Mouse (Mus musculus) heart, embryonic 10.5 days (tissue): ENCODE measurements around the gene Sh3gl3. TPM values are rescaled to one million over a fixed set of nuclear protein-coding genes. Genes with fewer than 3 reads are reported as not detected.

ENCODE experiments used
- DNase-seq: peaks from one replicate; pipeline ENCODE4 v3.0.0-alpha.2; 2017; ENCODE audit warnings: low spot score
- H3K27ac ChIP-seq: fragments of 300-500 bp; sonication (generic); 2 replicates; pipeline ENCODE4 v1.5.1; 2016; ENCODE audit warnings: mild to moderate bottlenecking
- H3K27me3 ChIP-seq: fragments of 300-500 bp; sonication (generic); 2 replicates; pipeline ENCODE4 v1.6.1; 2016; ENCODE audit warnings: mild to moderate bottlenecking; ENCODE audit not compliant: poor library complexity, insufficient read depth, severe bottlenecking
- H3K36me3 ChIP-seq: fragments of 300-500 bp; sonication (generic); 2 replicates; pipeline ENCODE4 v1.6.1; 2016; ENCODE audit warnings: mild to moderate bottlenecking, moderate library complexity
- H3K4me1 ChIP-seq: fragments of 300-500 bp; sonication (generic); 2 replicates; pipeline ENCODE4 v1.6.1; 2016; ENCODE audit warnings: mild to moderate bottlenecking
- H3K4me3 ChIP-seq: fragments of 300-500 bp; sonication (generic); 2 replicates; pipeline ENCODE4 v1.5.1; 2016; ENCODE audit warnings: mild to moderate bottlenecking, moderate library complexity
- H3K9me3 ChIP-seq: fragments of 300-500 bp; sonication (generic); 2 replicates; pipeline ENCODE4 v1.6.1; 2016; ENCODE audit warnings: mild to moderate bottlenecking, moderate library complexity
- whole genome bisulfite sequencing: fragments of 180-500 bp; shearing (Covaris S2); methylation state at CpG from one replicate; pipeline ENCODE4 v1.1.7; 2016; 5-methylcytosine and 5-hydroxymethylcytosine counted together
- polyA plus RNA-seq: library from polyadenylated mRNA; unstranded; fragments of >200 nt; fragmentation: Nextera tagmentation; extraction: Ambion mirVana; gene quantifications from 2 replicates; pipeline ENCODE4 v1.2.1, GENCODE M21; 2016

The Sh3gl3 gene
- polyA plus RNA-seq, 1 experiment from 2014 or later, result 8.5 TPM

DNA sequence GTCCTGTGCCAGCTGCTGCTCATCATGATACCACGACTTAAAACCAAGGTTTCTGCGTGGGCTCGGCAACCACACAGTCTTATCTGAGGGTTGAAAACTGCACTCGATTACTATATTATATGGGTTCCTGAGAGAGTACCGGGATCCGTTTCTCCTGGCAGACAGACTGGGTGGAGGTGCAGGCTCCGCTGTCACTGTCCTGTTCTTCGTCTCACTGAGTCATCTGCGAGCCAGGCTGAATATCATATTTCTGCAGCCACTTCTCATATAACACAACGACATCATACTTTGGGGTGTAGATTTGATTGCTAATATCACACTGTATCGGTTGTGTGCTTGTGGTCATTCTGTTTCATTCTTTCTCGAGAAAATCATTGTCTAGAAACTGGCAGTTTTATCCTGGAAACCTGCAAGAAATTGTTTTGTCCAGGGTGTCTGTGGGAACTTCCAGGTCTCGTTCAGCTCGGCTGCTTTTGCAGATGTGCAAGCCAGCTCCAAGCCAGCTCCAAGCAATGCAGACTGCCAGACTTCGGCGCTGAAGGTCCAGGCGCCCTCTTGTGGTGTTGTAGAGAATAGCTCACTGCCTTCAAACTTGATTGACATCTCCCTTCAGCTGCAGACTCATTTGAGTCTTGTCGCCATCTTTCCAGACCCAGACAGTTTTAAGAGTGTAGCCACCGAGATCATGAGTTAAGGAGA is 100.5 kb downstream of the Sh3gl3 start:
- peaks cover 8% of the 10 kb centered on the region for H3K4me1 ChIP-seq
- H3K9me3 ChIP-seq, result no peaks in the 10 kb centered on the region
- WGBS, result 53% methylated on average over 19 of the region's 19 CpGs
- H3K4me3 ChIP-seq, result no peak overlapping the region
- DNase-seq, result no peak
- peaks cover 17% of the 10 kb centered on the region; the same call in 1 of the 2 replicates for H3K27me3 ChIP-seq
- H3K36me3 ChIP-seq, result no peaks in the 10 kb centered on the region
- no peak overlapping the region for H3K27ac ChIP-seq

DNA sequence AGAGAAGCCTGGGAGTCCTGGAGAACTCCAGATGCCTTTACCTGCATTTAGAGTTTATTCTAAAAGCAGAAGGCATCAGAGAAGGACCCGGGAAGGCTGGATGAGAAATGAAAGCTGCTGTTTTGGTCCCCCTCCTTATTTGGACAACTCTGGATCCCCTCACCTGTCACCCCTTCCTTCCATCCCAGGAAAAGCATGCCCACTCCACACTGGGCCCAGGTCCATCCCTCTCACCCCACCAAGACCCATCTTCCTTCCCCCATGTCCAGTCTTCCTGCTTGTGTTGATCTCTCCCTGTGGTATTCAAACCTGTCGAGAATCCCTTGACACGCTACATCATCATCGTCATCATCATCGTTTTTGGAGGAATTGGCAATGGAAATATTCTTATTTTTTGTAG is 101.3 kb downstream of the Sh3gl3 start:
- H3K4me1 ChIP-seq, result peaks cover 8% of the 10 kb centered on the region
- H3K9me3 ChIP-seq, result no peaks in the 10 kb centered on the region
- no peak for DNase-seq
- H3K27ac ChIP-seq, result no peak overlapping the region
- peaks cover 19% of the 10 kb centered on the region; the same call in 1 of the 2 replicates for H3K27me3 ChIP-seq
- WGBS, result 86% methylated on average over 5 of the region's 5 CpGs
- no peaks in the 10 kb centered on the region for H3K36me3 ChIP-seq
- no peak overlapping the region for H3K4me3 ChIP-seq

DNA sequence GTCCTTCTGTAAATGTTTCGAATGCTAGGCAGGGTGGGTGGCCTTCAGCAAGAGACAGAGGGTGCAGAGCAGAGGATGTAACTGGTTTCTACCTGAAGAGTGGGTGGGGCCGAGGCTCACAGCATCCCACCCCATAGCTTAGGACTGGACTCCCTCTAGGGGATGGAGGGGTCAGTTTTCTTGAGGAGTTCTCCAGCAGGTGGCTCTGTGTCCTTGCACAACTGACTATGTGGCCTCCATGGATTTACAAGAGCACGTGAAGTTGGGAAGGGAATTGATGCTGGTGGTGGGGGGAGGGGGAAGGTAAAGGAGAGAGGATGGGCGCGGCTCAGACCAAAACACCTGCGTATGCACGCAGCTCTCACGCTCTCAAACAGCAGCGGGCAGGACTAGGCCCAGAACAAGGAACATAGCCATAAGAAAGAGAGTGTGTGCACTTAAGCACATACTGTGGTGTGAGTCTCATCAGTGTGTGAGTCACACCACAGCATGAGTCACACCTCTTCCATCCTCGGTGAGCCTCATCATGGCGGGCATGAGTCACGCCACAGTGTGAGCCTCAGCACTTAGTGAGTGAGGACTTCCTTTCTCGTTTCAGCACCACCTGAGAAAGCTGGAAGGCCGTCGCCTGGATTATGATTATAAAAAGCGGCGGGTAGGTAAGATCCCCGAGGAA is 102.0 kb downstream of the Sh3gl3 start:
- Histone ChIP-seq H3K9me3 (no peaks in the 10 kb centered on the region), H3K27me3 (peaks cover 19% of the 10 kb centered on the region; the same call in 1 of the 2 replicates), H3K4me3 (no peak overlapping the region), H3K4me1 (peaks cover 8% of the 10 kb centered on the region), H3K36me3 (no peaks in the 10 kb centered on the region), H3K27ac (no peak overlapping the region)
- DNase-seq, result no peak
- WGBS, result 66% methylated on average over 18 of the region's 18 CpGs

DNA sequence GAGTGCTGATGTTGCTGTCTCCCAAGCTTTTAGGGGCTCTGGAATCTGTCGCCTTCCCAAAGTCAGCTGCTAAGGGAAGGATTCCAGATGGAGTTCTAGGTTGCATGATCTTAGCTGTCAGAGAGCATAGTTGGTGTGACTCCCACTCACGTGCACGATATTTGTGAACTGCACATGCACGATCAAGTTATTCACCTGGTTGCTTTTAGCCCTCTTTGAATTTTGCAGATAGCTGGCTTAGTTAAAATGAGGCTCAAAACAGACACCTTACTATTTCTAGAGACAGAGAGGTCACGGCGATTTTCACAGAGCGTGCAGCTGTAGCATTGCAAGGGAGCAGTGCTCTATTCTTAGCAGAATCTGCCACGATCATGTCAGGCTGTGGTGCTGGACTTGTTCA is 108.4 kb downstream of the Sh3gl3 start:
- peak overlapping the region; percentile 36; the same call in 1 of the 2 replicates for H3K27ac ChIP-seq
- peaks cover 12% of the 10 kb centered on the region; the same call in 1 of the 2 replicates for H3K27me3 ChIP-seq
- H3K9me3 ChIP-seq, result no peaks in the 10 kb centered on the region
- H3K4me3 ChIP-seq, result no peak overlapping the region
- H3K4me1 ChIP-seq, result peaks cover 3% of the 10 kb centered on the region; the same call in 1 of the 2 replicates
- no peaks in the 10 kb centered on the region for H3K36me3 ChIP-seq
- no peak for DNase-seq
- WGBS, result 58% methylated on average over 8 of the region's 8 CpGs

DNA sequence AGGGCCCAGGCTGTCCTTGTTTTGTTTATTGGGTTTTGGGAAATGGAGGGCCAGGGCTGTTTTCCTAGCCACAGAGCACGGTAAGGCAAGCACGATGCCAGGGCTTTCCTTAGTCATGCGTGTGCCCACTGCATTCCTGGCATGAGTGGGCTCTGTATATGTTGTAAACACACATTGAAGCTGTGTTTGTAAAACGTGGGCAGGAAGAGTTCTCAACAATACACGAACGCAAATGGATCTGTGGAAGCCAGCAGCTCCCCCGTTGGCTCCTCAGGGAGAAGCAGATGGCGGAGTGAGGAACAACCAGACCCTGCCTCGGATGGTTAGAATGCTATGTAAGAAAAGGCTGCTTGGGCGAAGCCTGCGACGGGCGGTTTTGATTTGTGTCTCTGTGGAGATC is 108.8 kb downstream of the Sh3gl3 start:
- 80% methylated on average over 13 of the region's 13 CpGs for WGBS
- H3K27ac ChIP-seq, result no peak overlapping the region
- no peaks in the 10 kb centered on the region for H3K9me3 ChIP-seq
- peaks cover 3% of the 10 kb centered on the region; the same call in 1 of the 2 replicates for H3K4me1 ChIP-seq
- H3K36me3 ChIP-seq, result no peaks in the 10 kb centered on the region
- no peak overlapping the region for H3K4me3 ChIP-seq
- H3K27me3 ChIP-seq, result peaks cover 12% of the 10 kb centered on the region; the same call in 1 of the 2 replicates
- no peak for DNase-seq

DNA sequence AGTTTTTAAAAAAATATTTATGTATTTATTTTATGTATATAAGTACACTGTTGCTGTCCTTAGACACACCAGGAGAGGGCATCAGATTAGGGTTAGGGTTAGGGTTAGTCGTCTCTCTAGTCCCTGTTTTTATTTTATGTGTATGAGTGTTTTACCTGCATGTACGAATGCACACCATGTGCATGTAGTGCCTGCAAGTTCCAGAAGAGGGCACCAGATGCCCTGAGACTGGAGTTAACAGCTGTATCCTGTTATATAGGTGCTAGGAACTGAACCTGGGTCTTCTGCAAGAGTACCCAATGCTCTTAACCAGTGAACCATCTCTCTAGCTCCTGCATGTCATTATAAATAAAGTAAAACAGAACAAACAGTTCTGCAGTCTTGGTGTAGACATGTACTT is 113.6 kb downstream of the Sh3gl3 start:
- no peak for DNase-seq
- Histone ChIP-seq H3K4me3 (no peak overlapping the region), H3K27ac (no peak overlapping the region), H3K9me3 (no peaks in the 10 kb centered on the region), H3K27me3 (peaks cover 4% of the 10 kb centered on the region; the same call in 1 of the 2 replicates), H3K36me3 (no peaks in the 10 kb centered on the region), H3K4me1 (no peaks in the 10 kb centered on the region)
- WGBS, result 85% methylated on average over 2 of the region's 2 CpGs

DNA sequence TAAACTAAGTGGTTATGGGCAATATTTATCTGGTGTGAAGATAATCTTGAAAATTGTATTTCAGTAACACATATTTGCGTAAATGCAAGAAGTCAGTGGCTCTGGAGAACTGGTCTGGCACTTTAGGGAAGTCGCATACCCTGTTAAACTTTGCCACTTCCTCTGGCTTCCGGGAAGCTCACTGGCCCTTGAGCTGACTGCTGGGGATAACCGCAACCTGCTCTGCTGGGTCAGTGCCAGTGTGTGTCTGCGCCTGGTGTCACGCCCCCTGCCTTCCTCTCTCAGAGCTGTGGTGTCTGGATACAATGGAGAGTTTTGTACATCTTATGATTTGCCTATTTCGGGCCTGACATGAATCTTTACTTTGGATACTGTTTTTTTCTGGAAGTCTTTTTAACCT is 119.8 kb downstream of the Sh3gl3 start:
- Histone ChIP-seq H3K27me3 (no peaks in the 10 kb centered on the region; the same call in 1 of the 2 replicates), H3K36me3 (no peaks in the 10 kb centered on the region), H3K9me3 (no peaks in the 10 kb centered on the region), H3K4me3 (no peak overlapping the region), H3K4me1 (peaks cover 6% of the 10 kb centered on the region; the same call in 1 of the 2 replicates), H3K27ac (no peak overlapping the region)
- 80% methylated on average over 7 of the region's 7 CpGs for WGBS
- DNase-seq, result no peak

DNA sequence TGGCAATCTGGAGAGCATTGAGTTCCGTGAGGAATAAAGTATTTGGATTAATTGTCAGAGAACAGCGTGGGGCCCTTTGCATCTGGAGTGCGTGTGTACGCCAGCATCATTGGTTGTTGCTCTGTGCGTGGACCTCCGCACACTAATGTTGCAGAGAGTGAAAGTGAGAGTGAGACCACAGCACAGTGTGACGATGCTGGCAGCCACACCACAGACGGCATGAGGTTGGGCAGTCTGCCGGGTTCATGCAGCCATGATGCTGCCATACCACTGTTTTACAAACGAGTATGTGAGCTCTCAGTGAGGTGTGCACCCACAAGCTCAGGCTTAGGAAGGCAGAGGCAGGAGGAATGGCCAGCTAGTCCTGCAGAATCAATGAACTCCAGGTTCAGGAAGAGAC is 120.4 kb downstream of the Sh3gl3 start:
- WGBS, result 83% methylated on average over 10 of the region's 10 CpGs
- no peaks in the 10 kb centered on the region for H3K9me3 ChIP-seq
- H3K4me1 ChIP-seq, result peaks cover 6% of the 10 kb centered on the region; the same call in 1 of the 2 replicates
- no peak overlapping the region for H3K4me3 ChIP-seq
- no peaks in the 10 kb centered on the region; the same call in 1 of the 2 replicates for H3K27me3 ChIP-seq
- no peak for DNase-seq
- no peak overlapping the region for H3K27ac ChIP-seq
- H3K36me3 ChIP-seq, result no peaks in the 10 kb centered on the region

DNA sequence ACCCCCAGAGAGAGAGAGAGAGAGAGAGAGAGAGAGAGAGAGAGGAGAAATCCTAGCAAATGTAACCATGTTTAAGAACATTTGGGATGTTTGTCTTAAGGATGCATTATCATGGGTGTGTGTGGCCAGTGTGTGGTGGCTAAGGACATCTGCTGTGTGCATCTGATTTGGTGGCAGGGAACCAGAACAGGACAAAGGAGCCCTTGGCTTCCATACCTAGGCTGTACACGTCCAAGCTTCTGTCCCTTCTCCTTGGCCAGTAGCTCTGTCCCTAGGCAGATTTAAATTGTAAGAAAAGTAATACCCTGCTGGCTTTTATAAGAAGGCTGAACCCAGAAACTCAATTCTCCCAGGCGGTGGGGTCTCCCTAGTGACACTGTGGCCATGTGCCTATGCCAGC is 121.0 kb downstream of the Sh3gl3 start:
- H3K9me3 ChIP-seq, result no peaks in the 10 kb centered on the region
- WGBS, result 75% methylated on average over 2 of the region's 2 CpGs
- no peak for DNase-seq
- no peak overlapping the region for H3K27ac ChIP-seq
- H3K27me3 ChIP-seq, result no peaks in the 10 kb centered on the region; the same call in 1 of the 2 replicates
- H3K36me3 ChIP-seq, result no peaks in the 10 kb centered on the region
- no peak overlapping the region for H3K4me3 ChIP-seq
- H3K4me1 ChIP-seq, result peaks cover 6% of the 10 kb centered on the region; the same call in 1 of the 2 replicates

DNA sequence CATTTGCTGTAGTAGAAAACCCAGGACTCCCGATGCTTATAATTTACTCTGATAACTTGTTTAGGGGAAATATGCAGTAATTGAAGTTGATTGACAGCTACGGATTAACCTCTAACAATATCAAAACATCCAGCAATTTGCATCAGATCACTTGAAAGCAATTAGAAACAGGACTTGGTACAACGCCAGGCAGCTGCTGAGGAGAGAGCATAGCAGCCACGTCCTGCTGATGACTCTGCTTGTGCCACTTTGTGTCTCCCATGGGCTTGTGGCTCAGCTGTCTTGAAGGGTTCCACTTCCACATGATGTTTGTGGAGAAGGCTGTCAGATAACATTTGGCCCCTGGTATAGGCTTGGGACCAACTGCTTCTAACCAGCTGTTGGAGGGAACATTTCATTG is 134.8 kb downstream of the Sh3gl3 start:
- H3K4me3 ChIP-seq, result no peak overlapping the region
- no peaks in the 10 kb centered on the region for H3K27me3 ChIP-seq
- H3K36me3 ChIP-seq, result no peaks in the 10 kb centered on the region
- H3K4me1 ChIP-seq, result no peaks in the 10 kb centered on the region
- H3K27ac ChIP-seq, result no peak overlapping the region
- DNase-seq, result no peak
- H3K9me3 ChIP-seq, result no peaks in the 10 kb centered on the region
- WGBS, result 75% methylated on average over 4 of the region's 4 CpGs

DNA sequence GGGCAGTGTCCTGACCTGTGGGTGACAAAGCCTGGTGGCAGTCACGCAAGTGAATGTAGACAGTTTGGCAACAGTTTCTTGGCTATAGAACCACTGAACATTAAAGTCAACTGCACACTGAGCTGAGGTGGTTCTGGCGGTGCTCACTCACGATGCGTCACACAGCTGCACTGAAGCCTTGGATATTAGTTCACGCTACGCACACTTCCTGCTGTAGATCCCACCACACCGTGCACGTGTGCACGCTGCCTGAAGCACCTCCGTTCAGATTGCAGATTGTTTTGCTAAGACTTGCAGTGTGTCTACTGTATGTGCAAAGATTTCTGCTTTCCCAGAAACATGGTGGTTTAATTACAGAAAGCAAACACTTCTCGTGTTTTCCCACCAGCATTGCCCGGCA is 144.9 kb downstream of the Sh3gl3 start:
- no peak for DNase-seq
- 76% methylated on average over 12 of the region's 12 CpGs for WGBS
- Histone ChIP-seq H3K27me3 (peaks cover 5% of the 10 kb centered on the region; the same call in 1 of the 2 replicates), H3K27ac (no peak overlapping the region), H3K9me3 (no peaks in the 10 kb centered on the region), H3K4me3 (no peak overlapping the region), H3K36me3 (no peaks in the 10 kb centered on the region), H3K4me1 (peaks cover 8% of the 10 kb centered on the region)

DNA sequence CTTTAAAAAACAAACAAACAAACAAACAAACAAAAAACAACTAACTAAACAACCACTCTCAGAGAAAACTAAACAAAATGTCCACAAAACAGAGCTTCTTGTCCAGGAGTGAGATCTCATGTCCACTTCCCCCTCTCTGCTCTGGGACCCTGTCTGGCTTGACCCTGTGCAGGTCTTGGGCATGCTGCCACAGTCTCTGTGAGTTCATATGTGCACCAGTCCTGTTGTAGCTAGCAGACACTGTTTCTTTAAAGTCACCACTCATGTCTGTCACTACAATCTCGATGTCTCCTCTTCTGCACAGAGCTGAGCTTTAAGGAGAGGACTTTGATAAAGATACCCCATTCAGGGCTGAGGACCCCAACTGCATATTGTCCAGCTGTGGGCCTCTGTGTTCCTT is 153.0 kb downstream of the Sh3gl3 start:
- Histone ChIP-seq H3K36me3 (no peaks in the 10 kb centered on the region), H3K9me3 (no peaks in the 10 kb centered on the region), H3K27ac (no peak overlapping the region), H3K27me3 (peaks cover 5% of the 10 kb centered on the region; the same call in 1 of the 2 replicates), H3K4me3 (no peak overlapping the region), H3K4me1 (no peaks in the 10 kb centered on the region)
- 35% methylated on average over 1 of the region's 1 CpGs for WGBS
- DNase-seq, result peak; percentile 41

DNA sequence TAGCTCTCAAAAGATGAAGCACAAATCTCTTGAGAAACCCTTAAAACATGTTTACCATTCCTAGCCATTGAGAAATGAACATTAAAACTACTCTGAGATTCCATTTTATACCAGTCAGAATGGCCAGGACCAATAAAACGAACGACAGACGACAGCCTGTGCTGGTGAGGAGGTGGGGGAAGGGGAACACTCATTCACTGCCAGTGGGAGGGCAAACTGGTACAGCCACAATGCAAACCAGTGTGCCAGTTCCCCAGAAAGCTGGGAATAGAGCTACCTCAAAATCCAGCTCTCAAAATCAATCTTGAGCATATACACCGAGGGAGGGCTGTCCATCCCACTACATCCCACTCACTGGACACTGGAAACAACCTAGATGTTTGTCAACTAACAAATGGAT is 153.6 kb downstream of the Sh3gl3 start:
- WGBS, result 65% methylated on average over 4 of the region's 4 CpGs
- Histone ChIP-seq H3K36me3 (no peaks in the 10 kb centered on the region), H3K9me3 (no peaks in the 10 kb centered on the region), H3K4me3 (no peak overlapping the region), H3K27me3 (peaks cover 11% of the 10 kb centered on the region; the same call in 1 of the 2 replicates), H3K27ac (no peak overlapping the region), H3K4me1 (no peaks in the 10 kb centered on the region)
- DNase-seq, result peak; percentile 20
